Mouse (Mus musculus): ENCODE results near the gene Rgs3. TPM values are rescaled to one million over a fixed set of nuclear protein-coding genes. Genes with fewer than 3 reads are reported as not detected.
"Not testable (repeated sequence)": the region's sequence is repeated elsewhere in the genome, so short reads cannot be mapped to it uniquely, and the experiment has no call there.

Rgs3 gene
- total and polyA plus RNA-seq, 3 experiments = 28.2 to 39.5 (median 31.5) TPM

DNA sequence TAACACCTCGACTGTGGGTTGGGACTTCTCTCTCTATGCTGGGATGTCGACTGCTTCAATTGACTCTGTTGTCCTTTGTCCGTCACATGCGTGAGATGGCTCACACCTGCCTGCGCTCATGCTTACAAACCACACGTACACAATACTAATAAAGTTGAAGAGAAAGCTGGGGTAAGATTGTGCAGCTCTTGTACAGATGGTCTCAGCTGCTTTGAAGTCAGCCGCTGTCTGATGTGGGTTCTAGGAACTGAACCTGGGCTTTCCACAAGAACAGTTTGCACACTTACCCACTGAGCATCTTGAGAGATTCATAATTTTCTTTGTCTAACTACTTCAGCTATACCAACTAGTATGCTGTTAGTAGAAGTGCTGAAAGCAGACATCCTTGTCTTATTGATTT, 7.7 kb upstream of the Rgs3 start:
- no peak for DNase-seq

DNA sequence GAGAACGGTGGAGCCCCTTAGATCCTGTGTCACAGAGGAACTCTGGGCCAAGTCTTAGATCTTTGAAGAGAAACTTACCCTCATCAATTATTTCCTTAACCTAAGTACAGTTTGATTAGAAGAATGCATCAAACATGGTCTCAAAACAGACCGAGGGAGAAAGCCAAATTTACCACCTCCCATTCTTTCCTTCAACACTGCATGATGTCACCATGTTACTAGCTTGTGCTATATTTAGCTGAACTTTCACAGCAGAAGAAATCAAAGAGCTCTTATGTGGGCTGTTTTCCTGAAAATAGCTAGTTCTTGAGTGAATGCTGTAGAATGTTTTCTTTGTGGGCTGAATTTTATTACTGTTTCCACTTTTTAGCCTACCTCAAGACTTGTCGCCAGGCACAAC, 2.2 kb upstream of the Rgs3 start:
- DNase-seq = no peak

DNA sequence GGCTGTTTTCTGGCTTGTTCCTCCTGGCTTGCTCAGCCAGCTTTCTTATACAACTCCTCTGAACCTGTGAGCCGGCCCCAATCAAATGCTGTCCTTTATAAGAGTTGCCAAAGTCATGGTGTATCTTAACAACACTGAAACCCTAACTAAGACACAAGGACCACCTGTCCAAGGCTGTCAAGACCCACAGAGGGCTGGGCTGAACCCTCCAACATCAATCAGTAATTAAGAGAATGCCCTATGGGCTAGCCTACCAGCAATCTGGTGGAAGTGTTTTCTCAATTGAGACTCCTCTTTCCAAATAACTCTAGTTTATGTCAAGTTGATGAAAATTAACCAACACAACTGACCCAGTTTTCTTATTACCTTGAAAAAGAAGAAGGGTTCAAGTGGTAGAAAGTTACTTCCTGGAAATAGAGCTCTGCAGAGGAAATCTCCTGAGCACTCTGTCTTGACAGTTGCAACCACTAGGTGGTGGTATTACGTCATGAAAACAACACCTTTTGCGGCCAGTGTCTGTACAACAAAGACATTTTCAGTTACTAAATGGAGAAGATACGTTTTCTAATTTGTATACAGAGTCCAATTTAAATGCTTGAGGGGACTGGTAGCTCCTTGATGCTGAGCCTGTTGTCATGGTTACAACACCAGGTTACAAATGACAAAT, 1.4 kb downstream of the Rgs3 start:
- peak; percentile 65 for DNase-seq

DNA sequence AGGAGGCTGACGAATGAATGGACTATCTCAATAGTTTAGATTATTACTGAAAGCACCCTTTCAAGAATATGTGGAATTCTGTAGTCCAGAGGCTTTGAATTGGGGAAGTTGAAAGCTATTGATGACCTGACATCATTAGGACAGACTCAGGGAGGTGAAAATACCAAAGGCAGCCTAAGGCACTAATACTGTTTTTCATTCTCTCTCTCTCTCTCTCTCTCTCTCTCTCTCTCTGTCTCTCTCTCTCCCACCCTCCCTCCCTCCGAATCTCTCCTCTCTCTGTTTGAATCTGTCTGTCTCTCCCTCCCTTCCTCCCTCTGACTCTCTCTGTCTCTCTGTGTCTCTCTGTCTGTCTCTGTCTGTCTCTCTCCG, 2.0 kb downstream of the Rgs3 start:
- DNase-seq = no peak

DNA sequence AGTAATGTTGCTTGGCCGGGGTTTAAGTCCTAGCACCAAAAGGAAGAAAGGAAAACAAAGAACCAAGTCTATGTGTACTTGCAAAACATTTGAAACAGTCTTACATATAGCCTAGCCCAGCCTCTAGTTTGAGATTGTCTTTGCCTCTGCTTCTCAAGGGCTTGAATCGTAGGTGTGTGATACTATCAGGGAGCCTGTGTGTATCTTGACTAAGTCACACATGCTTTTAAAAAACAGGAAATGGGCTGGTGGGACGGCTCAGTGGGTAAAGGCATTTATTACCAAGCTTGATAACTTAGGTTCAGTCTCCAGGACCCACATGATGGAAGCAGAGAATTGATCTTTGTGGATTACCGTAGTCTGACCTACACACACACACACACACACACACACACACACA, 2.4 kb downstream of the Rgs3 start:
- no peak for DNase-seq

DNA sequence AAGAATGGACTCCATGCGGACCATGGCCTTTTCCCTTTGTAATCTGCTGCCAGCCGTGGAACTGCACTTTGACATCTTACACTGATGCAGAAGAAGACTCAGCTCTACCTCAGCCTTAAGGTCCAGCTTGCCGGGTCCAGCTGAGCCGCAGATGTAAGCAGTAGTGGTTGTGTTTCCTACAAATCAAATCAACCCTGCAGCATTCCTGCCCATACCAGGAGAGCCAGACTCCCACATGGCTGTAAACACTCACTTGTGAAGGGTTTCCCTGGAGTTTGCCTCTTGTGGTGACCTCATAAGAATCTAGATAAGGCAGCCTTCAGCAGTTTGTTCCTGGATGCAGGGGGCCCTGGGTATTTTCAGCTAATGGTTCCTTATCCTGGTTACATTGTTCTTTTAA, 6.9 kb downstream of the Rgs3 start:
- DNase-seq = no peak

DNA sequence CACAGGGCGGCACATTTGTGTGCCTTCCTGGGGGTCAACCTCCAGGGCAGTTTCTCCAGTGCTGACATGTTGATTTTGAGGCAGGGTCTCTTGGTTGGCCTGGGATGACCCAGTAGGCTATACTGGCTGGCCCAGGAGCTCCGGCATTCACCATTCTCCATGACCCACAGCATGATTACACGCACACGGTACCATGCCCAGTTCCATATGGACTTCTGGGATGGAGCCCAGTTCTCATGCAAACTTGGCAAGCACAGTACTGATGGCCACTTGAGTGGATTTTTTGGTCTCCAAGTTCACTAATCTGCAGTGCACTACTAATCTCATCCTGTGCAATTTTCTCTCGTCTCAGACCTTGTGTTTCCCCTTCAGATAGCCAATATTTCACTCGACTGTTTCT, 8.0 kb downstream of the Rgs3 start:
- DNase-seq = no peak

DNA sequence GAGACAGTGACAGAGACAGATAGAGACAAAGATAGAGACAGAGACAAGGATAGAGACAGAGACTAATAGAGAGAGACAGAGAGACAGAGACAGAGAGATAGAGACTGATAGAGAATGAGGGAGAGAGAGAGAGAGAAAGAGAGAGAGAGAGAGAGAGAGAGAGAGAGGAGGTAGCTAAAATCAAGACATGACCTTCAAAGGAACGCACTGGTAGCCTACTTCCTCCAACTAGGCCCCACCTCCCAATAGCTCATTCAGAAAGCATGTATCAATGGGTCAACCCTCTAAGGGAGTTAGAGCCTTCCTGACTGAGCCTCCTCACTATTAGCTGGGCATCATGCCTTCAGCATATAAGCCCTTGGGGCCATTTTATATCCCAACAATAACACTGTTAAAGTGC, 8.7 kb downstream of the Rgs3 start:
- DNase-seq = no peak

DNA sequence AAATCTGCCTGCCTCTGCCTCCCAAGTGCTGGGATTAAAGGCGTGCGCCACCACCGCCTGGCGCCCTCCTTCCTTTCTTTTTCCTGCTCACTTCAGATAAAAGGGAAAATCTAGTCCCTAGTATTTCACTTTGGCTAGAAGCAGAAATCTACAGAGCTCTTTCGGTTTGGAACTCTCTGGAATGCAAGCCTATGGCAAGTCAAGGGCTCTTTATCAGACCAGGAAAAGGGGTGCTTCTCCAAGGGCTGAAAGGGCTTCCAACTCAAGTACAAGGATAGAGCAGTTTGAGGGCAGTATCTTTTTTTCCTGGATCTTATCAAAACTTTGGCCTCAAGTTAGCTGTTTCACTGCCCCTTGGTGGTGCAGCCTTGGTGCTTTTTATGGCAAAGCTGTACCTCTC, 10.0 kb downstream of the Rgs3 start:
- DNase-seq = no peak

DNA sequence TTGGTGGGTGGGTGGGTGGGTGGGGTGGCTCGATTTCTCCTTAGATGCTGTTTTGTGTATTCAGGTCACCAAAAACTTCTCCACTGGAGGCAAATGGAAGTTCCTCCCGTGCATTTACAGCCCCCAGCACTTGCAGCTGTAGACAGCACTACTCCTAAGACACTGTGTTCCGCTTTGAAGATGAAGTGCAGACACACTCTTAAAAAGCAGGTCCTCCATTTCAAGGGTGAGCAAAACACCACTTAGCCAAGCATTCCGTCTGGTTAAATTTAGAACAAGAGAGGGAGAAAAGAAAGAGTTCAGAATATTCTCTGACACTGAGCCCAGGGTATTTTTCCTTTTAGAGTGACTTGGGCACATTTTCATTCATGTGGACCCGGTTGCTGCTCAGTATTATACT, 10.4 kb downstream of the Rgs3 start:
- no peak for DNase-seq

DNA sequence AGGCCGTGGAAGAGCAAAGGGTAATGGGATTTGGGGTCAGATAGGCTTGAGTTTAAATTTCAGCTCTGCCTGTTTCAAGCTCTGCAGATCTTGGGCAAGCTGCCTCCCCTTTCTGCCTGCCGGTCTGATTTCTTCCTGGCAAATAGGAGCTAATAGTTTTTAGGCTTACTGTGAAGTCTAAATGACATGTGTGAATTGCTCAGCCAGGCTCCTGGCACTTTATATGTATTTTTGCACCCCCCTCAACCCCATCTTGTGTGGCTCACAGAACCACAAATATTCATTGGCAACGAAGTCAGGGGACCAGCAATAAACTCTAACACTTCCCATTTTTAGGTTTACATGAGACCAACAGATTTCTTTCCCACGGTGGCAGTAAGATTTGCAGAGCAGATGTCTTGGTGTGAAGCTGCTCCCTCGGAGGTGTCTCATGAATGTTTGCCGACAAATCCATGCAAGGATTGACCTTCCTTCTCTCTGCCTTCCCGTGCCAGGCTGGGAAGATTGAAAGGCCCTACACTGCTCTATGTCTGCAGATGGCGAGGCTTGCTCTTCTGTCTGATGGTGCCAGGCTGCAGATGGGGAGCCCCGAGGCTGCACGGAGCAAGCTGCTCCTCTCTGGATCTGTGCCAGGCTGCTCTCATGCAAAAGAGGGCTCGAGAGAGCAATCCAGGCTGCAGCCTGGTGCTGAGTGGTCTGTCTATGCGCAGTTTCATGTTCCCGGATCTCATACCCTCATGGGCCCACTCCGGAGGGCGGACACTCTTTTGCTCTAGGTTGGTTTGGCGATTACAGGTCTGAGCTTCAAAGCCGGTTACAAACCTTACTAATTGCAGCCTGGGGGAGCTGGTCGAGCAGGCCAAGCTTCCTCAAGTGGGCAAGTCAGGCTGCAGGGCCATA, 23.0 kb downstream of the Rgs3 start:
- no peak for DNase-seq

DNA sequence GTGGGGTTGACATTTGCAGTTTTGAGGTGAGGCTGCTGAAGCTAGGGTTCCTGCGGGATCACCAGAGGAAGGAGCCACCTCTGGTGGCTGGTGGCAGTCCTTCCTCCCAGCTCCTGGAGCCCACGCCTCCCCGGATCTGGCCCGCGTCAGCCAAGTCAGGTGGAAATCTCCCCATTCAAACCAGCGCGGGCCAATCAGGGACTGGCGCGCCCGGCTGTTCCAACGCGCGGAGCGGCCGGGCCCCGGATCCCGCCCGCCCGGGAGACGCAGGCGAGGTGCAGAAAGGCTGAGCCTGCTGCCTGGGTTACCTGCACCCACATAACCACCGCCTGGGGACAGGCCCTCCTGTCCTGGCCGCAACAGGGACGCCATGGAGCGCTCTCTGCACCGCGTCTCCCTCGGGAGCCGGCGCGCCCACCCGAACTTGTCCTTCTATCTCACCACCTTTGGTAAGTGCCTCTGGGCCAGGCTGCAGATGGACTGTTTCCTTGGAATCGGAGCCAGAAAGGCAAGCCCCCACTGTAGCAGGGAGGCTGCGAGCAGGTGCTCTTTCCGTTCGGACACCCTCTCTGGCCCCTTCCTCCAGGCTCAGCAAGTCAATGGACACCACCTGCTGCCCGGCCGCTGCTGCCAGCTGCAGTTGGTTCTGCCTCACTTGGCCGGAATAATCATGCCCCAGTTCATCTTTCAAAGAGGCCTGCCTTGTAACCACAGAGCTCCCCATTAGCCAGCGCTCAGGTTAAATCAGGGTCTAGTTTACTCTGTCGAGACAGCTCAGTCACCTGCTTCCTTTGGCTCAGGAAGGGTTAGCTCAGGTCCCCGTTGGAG, 23.8 kb downstream of the Rgs3 start:
- DNase-seq = peak; percentile 63

DNA sequence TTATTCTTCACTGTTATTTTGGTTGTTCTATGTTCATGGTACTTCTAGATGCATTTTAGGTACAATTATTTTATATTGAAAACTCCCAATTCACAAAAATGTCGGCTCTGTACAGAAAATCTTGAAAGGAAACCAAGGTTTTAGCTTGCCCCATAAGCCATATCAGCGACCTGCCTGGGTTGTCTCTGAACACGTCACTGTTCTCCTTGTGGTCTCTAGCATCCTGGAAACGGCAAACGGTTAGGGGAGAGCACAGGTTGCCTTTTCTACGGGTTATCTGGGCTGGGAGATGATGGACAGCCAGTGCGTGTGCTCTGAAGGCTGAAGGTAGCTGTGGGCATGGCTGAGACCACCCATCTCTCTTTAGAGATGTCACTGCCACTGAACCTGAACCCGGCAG, 27.4 kb downstream of the Rgs3 start:
- DNase-seq = no peak

DNA sequence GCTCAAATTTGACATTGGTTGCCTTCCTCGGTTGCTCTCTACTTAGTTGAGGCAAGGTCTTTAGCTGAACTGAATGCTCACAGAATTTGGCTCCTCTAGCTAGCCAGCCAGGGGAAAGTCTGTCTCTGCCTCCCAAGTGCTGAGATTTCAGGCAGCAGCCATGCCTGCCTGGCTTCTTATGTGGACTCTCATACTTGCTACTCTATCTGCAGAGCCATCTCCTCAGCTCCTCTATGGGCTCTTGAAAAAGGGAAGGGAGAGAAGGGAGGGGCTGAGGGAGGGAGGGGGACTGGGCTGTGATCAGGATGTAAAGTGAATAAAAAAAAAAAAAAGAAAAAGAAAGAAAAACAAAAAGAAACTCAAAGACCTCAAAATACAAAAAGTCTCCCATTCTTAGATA, 31.2 kb downstream of the Rgs3 start:
- no peak for DNase-seq

DNA sequence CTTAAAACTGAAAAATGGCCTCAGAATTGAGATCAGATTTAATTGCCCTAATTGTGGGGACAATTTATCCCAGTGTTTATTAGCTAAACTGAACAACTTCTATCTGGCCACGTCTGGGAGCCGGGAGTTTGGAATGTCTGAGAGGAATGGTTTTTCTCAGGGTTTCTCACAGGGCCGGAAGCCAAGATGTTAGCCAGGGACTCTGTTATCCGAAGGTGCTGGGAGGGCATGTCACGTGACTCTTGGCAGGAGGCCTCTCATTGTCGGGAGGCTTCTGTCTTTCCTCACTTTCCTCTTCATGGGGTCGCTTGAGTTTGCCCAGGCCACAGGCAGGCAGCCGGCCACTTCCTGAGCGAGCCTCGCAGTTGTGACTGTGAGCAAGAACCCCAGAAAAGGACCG, 31.7 kb downstream of the Rgs3 start:
- no peak for DNase-seq

DNA sequence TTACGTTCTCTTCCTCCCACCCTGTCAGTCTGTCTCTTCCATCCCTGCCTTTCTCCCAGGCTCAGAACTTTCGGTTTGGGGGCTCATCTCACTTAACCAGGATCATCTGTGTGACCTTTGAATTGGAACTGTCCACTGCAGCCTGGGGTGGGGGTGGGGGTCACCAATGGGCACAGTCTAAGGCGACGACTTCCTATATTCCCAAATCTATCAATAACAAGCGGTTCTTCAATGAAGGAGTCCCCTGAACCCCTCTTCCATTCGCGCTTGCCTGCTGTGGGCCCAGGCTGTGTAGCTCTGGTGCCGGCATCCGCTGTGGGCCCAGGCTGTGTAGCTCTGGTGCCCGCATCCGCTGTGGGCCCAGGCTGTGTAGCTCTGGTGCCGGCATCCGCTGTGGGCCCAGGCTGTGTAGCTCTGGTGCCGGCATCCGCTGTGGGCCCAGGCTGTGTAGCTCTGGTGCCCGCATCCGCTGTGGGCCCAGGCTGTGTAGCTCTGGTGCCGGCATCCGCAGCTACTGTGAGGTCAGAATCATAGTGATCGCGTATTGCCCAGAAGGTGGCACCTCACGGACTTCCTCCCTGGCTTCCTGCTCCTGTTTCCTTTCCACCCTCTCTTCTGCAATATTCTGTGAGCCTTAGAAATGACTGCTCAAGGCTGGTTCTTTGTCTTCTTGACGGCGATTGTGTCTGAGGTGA, 34.0 kb downstream of the Rgs3 start:
- not testable (repeated sequence) for DNase-seq

DNA sequence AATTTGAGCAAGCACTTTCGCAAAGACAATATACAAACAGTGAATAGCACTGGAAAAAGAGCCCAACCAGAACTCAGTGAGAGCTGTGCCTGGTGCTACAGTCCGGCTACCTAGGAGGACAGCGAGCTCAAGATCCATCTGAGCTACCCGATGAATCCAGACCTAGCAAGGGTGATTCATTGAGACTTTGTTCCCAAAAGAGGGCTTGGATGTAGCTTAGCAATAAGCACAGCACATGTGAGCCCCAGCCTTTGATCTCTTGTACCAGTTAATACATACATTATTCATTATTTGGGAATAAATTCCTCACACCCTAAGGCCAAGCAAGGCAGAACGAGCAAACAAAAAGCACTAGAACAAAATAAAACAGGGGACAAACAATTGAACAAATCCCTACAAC, 34.8 kb downstream of the Rgs3 start:
- DNase-seq = no peak

DNA sequence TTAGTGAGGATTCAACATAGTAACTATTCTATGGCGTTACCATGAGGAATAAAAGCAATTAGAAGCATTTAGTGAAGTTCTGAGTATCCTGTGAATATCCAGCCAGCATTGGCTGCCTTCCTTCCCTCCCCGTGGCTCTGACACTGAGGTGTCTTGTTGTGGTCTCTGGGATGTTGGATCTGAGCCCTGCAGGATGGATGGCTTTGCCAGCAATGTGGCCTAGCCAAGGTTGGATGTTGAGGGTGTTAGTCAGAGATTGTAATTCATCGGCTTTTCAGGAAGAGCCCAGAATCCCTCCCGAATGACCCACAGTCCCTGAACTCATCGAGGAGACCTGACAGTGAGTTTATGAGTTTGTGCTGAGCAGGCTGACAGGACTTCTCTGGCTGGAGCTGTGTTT, 36.4 kb downstream of the Rgs3 start:
- peak; percentile 90 for DNase-seq

DNA sequence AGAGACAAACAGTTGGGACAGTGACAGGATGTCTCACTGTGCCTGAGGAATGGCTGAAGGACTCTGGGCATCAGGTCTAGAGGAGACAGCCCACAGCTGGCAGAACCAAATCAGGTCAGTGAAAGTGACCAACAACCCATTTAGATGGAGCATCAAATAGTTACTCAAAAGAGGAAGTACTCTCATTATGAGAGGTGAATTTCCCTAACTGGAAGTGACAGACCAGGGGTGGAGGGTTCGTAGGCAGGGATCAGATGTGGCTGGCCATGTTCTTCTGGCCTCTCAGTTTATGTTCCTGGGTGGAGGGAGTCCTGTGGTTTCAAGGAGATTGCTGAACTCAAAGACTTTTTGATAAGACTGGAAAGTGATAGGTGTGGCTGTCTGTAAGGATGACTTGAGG, 40.9 kb downstream of the Rgs3 start:
- no peak for DNase-seq

DNA sequence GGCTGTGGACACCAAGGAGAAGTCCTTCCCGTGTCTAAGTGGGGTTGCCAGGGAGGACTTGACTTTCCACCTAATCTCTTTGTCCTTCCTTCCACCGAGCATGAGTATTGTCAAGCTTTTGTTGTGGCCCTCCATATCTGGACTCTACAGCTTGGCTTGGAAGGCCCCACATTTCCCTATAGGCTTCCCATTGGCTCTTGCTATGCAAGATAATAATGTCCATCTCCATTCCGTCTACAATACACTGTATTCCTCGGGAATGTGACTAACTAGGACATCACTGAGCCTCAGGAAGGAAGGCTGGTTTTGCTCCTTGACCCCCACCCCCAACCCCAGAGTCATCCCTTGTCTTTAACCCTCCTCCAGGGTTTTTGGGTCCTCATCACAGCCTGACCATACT, 44.0 kb downstream of the Rgs3 start:
- DNase-seq = no peak

DNA sequence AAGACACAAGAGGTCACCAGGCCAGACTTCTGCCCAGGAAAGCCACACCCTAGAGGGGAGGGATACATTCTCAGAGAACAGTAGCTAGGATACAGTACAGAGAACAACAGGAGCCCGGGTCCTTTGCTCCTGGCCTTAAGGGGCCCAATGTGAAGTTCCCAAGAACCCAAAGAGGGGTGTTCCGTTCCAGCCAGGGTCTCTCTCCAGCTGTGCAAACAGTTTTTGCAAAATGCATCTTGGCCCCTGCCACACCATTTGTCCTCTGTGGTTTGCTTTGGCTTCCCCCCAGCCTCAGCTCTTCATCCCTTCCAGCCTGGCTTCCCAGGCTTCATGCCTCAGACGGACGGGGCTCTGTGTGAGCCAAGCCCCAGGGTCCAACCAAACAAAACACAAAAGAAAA, 44.4 kb downstream of the Rgs3 start:
- no peak for DNase-seq

DNA sequence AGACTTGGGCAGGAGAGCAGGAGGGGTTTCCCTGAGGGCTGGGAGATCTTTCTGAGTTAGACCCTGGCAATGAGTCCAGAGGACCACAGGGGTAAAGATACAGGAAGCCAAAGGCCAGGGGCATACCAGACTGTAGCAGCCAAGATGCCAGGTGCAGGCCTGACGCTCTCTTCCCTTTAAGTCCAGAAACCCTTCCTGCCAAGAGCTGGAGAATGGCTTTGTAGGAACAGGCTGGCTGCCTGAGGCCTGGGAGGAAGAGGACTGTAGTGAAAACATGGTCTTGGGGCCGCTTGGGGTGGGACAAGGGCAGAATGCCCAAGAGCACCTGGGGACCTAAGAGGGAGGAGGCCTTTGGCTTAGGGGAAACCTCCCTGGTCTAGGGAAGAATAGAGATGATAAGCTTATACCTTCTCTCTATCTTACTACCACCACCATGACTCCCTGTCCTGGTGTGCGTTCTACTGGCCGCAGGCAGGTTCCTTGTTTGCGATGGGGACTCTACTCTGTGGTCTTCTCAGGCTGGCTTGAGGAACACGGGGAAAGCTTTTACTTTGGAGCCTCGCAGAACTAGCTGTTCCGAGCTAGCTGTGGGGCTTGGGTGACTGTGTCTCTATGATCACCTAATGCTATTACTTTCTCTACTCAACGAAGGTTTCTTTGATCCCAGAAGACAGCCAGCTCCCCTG, 46.4 kb downstream of the Rgs3 start:
- DNase-seq = no peak
